36 mouse cellular contexts compared by ENCODE assay signal in genomic region chr14:33991971-33992370, GRCm38 (mm10). TPM values are rescaled to one million over a fixed set of nuclear protein-coding genes. Genes with fewer than 3 reads are reported as not detected.
DNase-seq lines count a peak whose midpoint lies in the region; ATAC-seq lines count a peak whose summit lies in the region.
"Had no signal": no experiment of that assay in that cellular context is flagged by ENCODE, and none has a peak within 500 bp of the region (broad histone marks: within the 10 kb centered on the region; RNA-seq: fewer than 3 reads in every experiment).

No protein-coding gene starts in this region.

- H3K36me3 ChIP-seq in midbrain, embryonic 13.5 days: no peaks in the 10 kb centered on the region
- H3K36me3 ChIP-seq: heart, embryonic 13.5 days; hindbrain, embryonic 10.5 days; hindbrain, embryonic 15.5 days; kidney, embryonic 15.5 days; liver, embryonic 12.5 days; midbrain, embryonic 15.5 days; neural tube, embryonic 15.5 days; stomach, embryonic 15.5 days had no signal

- no peak for ATAC-seq in midbrain, embryonic 13.5 days
- ATAC-seq: forebrain, embryonic 13.5 days; inflammation-experienced regulatory T-cells, adult 6 months; liver, embryonic 12.5 days; liver, postnatal 0 days; lung, postnatal 0 days; midbrain, embryonic 15.5 days; Patski had no signal

- H3K9ac ChIP-seq in midbrain, embryonic 13.5 days (replicated peaks): no peak overlapping the region
- H3K9ac ChIP-seq: forebrain, embryonic 13.5 days; heart, embryonic 13.5 days; hindbrain, embryonic 15.5 days; kidney, embryonic 15.5 days; liver, embryonic 12.5 days; liver, postnatal 0 days; midbrain, embryonic 15.5 days; neural tube, embryonic 15.5 days; stomach, embryonic 15.5 days had no signal

- WGBS in midbrain, embryonic 13.5 days: 82% methylated on average over 4 of the region's 4 CpGs

- H3K4me2 ChIP-seq in midbrain, embryonic 13.5 days (replicated peaks): no peak overlapping the region
- H3K4me2 ChIP-seq: forebrain, embryonic 13.5 days; heart, embryonic 13.5 days; hindbrain, embryonic 15.5 days; kidney, embryonic 15.5 days; liver, embryonic 12.5 days; midbrain, embryonic 15.5 days; neural tube, embryonic 15.5 days; stomach, embryonic 15.5 days had no signal

- peak; percentile 31 for DNase-seq in testis, postnatal 10 days (ENCODE audit: low spot score)
- DNase-seq in testis, postnatal 14 days (ENCODE audit: low spot score): no peak
- DNase-seq in cerebellum, adult 18-20 months: peak; percentile 79 to 86
- DNase-seq in cerebellum, postnatal 10 days: peak; percentile 84 to 91
- DNase-seq in right cerebral cortex, postnatal 4 days: no peak
- no peak for DNase-seq in layer of hippocampus, adult 9-11 months
- DNase-seq: adrenal gland, postnatal 14 days; gastrocnemius, postnatal 25 days; heart, adult 18-20 months; heart, postnatal 10 days; kidney, adult 18-20 months; kidney, postnatal 36 days; liver, postnatal 0 days; retina, postnatal 1 day; right cerebral cortex, postnatal 14 days; thymus, adult 18-20 months; thymus, postnatal 36 days had no signal

- no peak overlapping the region for H3K27ac ChIP-seq in midbrain, embryonic 13.5 days
- H3K27ac ChIP-seq: forebrain, embryonic 13.5 days; heart, embryonic 13.5 days; hindbrain, embryonic 10.5 days; hindbrain, embryonic 15.5 days; kidney, embryonic 15.5 days; layer of hippocampus, adult 2 months; liver, embryonic 12.5 days; macrophage; midbrain, embryonic 15.5 days; neural tube, embryonic 15.5 days; stomach, embryonic 15.5 days had no signal

- no peaks in the 10 kb centered on the region for H3K9me3 ChIP-seq in midbrain, embryonic 13.5 days
- H3K9me3 ChIP-seq: forebrain, embryonic 13.5 days; heart, embryonic 13.5 days; hindbrain, embryonic 10.5 days; hindbrain, embryonic 15.5 days; kidney, embryonic 15.5 days; liver, embryonic 12.5 days; midbrain, embryonic 15.5 days; neural tube, embryonic 15.5 days; stomach, embryonic 15.5 days had no signal

- H3K4me1 ChIP-seq in midbrain, embryonic 13.5 days (replicated peaks): no peaks in the 10 kb centered on the region
- H3K4me1 ChIP-seq: forebrain, embryonic 13.5 days; hindbrain, embryonic 10.5 days; hindbrain, embryonic 15.5 days; kidney, embryonic 15.5 days; liver, embryonic 12.5 days; midbrain, embryonic 15.5 days; neural tube, embryonic 15.5 days; stomach, embryonic 15.5 days had no signal

- H3K4me3 ChIP-seq in midbrain, embryonic 13.5 days (replicated peaks): no peak overlapping the region
- H3K4me3 ChIP-seq: erythroblast, embryonic 14.5 days; forebrain, embryonic 13.5 days; heart, embryonic 13.5 days; hindbrain, embryonic 10.5 days; hindbrain, embryonic 15.5 days; kidney, embryonic 15.5 days; layer of hippocampus, adult 2 months; liver, embryonic 12.5 days; midbrain, embryonic 15.5 days; neural tube, embryonic 15.5 days; stomach, embryonic 15.5 days had no signal

- no peaks in the 10 kb centered on the region for H3K27me3 ChIP-seq in midbrain, embryonic 13.5 days
- H3K27me3 ChIP-seq: forebrain, embryonic 13.5 days; hindbrain, embryonic 15.5 days; kidney, embryonic 15.5 days; liver, embryonic 12.5 days; midbrain, embryonic 15.5 days; neural tube, embryonic 15.5 days; Patski; stomach, embryonic 15.5 days had no signal

RNA-seq across cellular contexts. Expression of gene Zfp488, which starts 13.4 kb away (rescaled TPM):
- polyA plus RNA-seq in midbrain, embryonic 13.5 days (2015; fragmentation: Nextera tagmentation; extraction: Ambion mirVana): 0.46 and 0.54 TPM in 2 replicates
- polyA plus RNA-seq: erythroblast, embryonic 14.5 days; inflammation-experienced regulatory T-cells, adult 6 months; liver, postnatal 0 days; lung, postnatal 0 days; macrophage had no signal

RNA-seq across cellular contexts. Expression of gene Gm30083, which starts 23.0 kb away (rescaled TPM):
- polyA plus RNA-seq in midbrain, embryonic 13.5 days (2015; fragmentation: Nextera tagmentation; extraction: Ambion mirVana): not detected in 2 replicates
- polyA plus RNA-seq: cortical plate, adult 2 months; embryonic facial prominence, embryonic 14.5 days; erythroblast, embryonic 14.5 days; forebrain, embryonic 13.5 days; heart, embryonic 13.5 days; hindbrain, embryonic 10.5 days; hindbrain, embryonic 15.5 days; inflammation-experienced regulatory T-cells, adult 6 months; kidney, embryonic 15.5 days; limb, embryonic 14.5 days; liver, embryonic 12.5 days; liver, postnatal 0 days; lung, postnatal 0 days; macrophage; midbrain, embryonic 15.5 days; neural tube, embryonic 15.5 days; Patski; stomach, embryonic 15.5 days had no signal

RNA-seq across cellular contexts. Expression of gene Gm5460, which starts 24.6 kb away (rescaled TPM):
- not detected in 2 replicates for polyA plus RNA-seq in midbrain, embryonic 13.5 days (2015; fragmentation: Nextera tagmentation; extraction: Ambion mirVana)
- polyA plus RNA-seq: cortical plate, adult 2 months; embryonic facial prominence, embryonic 14.5 days; erythroblast, embryonic 14.5 days; forebrain, embryonic 13.5 days; hindbrain, embryonic 10.5 days; hindbrain, embryonic 15.5 days; inflammation-experienced regulatory T-cells, adult 6 months; kidney, embryonic 15.5 days; limb, embryonic 14.5 days; liver, embryonic 12.5 days; liver, postnatal 0 days; lung, postnatal 0 days; macrophage; midbrain, embryonic 15.5 days; neural tube, embryonic 15.5 days; Patski; stomach, embryonic 15.5 days had no signal

RNA-seq across cellular contexts. Expression of gene Rbp3, which starts 38.2 kb away (rescaled TPM):
- not detected in 2 replicates for polyA plus RNA-seq in midbrain, embryonic 13.5 days (2015; fragmentation: Nextera tagmentation; extraction: Ambion mirVana)
- polyA plus RNA-seq: cortical plate, adult 2 months; embryonic facial prominence, embryonic 14.5 days; erythroblast, embryonic 14.5 days; forebrain, embryonic 13.5 days; hindbrain, embryonic 10.5 days; inflammation-experienced regulatory T-cells, adult 6 months; kidney, embryonic 15.5 days; limb, embryonic 14.5 days; lung, postnatal 0 days; macrophage; neural tube, embryonic 15.5 days; Patski; stomach, embryonic 15.5 days had no signal

RNA-seq across cellular contexts. Expression of gene Gdf2, which starts 51.1 kb away (rescaled TPM):
- not detected in 2 replicates for polyA plus RNA-seq in midbrain, embryonic 13.5 days (2015; fragmentation: Nextera tagmentation; extraction: Ambion mirVana)
- polyA plus RNA-seq: cortical plate, adult 2 months; embryonic facial prominence, embryonic 14.5 days; erythroblast, embryonic 14.5 days; forebrain, embryonic 13.5 days; hindbrain, embryonic 10.5 days; inflammation-experienced regulatory T-cells, adult 6 months; lung, postnatal 0 days; macrophage; midbrain, embryonic 15.5 days; Patski had no signal

Comparison
In these comparisons a context has a peak if more than half of its experiments do, and no peak if none do; other contexts are left out.
1. DNase-seq: peak in testis, postnatal 10 days (single experiment), cerebellum, adult 18-20 months (2 of 2) and cerebellum, postnatal 10 days (2 of 2); none in testis, postnatal 14 days (single experiment), right cerebral cortex, postnatal 4 days (single experiment) and layer of hippocampus, adult 9-11 months (single experiment).